Mouse (Mus musculus) liver, postnatal 0 days (tissue): ENCODE results near the gene Inpp4b.

ENCODE experiments used
- CTCF ChIP-seq: sonication (generic); IDR thresholded peaks from 2 replicates; pipeline ENCODE4 v1.5.1; 2016; ENCODE audit warnings: antibody characterized with exemption, low read depth
- EP300 ChIP-seq: IDR thresholded peaks from 2 replicates; pipeline ENCODE4 v1.6.1; 2016; ENCODE audit warnings: antibody characterized with exemption, low read depth, mild to moderate bottlenecking

DNA sequence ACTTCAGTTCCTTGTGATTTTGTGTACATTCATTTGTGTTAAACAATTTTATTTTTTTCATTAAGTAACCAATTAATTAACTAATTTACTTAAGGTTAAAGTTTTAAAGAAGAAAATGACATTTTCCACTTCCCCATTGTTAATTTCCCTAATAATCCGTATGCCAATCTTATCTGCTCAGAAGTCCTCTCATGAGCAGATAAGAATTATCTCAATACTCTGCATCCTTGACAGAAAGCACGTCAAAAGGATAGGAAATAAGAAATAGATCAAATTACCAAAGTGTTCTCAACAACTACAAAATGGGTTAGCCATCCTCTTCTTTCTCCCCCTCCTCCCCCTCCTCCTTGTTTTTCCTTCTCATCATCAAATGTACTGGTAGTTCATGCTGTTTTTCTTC lies 182.2 kb downstream of the Inpp4b start:
- TF ChIP-seq CTCF (no peak), EP300 (no peak)
